Mouse (Mus musculus) embryonic facial prominence, embryonic 14.5 days (tissue): ENCODE measurements around the gene Ndufb10. TPM values are rescaled to one million over a fixed set of nuclear protein-coding genes. Genes with fewer than 3 reads are reported as not detected.

Experiments used
- ATAC-seq: fragments of 200-750 bp; cut with Nextera tagmentation; 2 replicates; pipeline ENCODE4 v1.8.0; 2017; ENCODE audit warnings: low read depth, moderate number of reproducible peaks, moderate TSS enrichment
- DNase-seq: peaks from one replicate; pipeline ENCODE4 v3.0.0-alpha.2; 2015; ENCODE audit warnings: low spot score
- H3K27ac ChIP-seq: fragments of 300-500 bp; sonication (generic); replicated peaks from 2 replicates; pipeline ENCODE4 v1.5.1; 2014; ENCODE audit warnings: low read depth, mild to moderate bottlenecking, low read length, moderate library complexity
- H3K27me3 ChIP-seq: fragments of 300-500 bp; sonication (generic); replicated peaks from 2 replicates; pipeline ENCODE4 v1.6.1; 2014; ENCODE audit warnings: low read length; ENCODE audit not compliant: control insufficient read depth, insufficient read depth
- H3K36me3 ChIP-seq: fragments of 300-500 bp; sonication (generic); 2 replicates; pipeline ENCODE4 v1.6.1; 2014; ENCODE audit warnings: low read length, mixed read lengths; ENCODE audit not compliant: control insufficient read depth, insufficient read depth
- H3K4me1 ChIP-seq: fragments of 300-500 bp; sonication (generic); 2 replicates; pipeline ENCODE4 v1.6.1; 2014; ENCODE audit warnings: antibody characterized with exemption, low read length; ENCODE audit not compliant: control insufficient read depth, insufficient read depth
- H3K4me2 ChIP-seq: fragments of 300-500 bp; sonication (generic); 2 replicates; pipeline ENCODE4 v1.6.1; 2014; ENCODE audit warnings: low read depth, mild to moderate bottlenecking, low read length, moderate library complexity, mixed read lengths
- H3K4me3 ChIP-seq: fragments of 300-500 bp; sonication (generic); 2 replicates; pipeline ENCODE4 v1.5.1; 2014; ENCODE audit warnings: low read depth, mild to moderate bottlenecking, low read length
- H3K9ac ChIP-seq: fragments of 300-500 bp; sonication (generic); 2 replicates; pipeline ENCODE4 v1.6.1; 2014; ENCODE audit warnings: low read depth, mild to moderate bottlenecking, low read length, moderate library complexity, mixed read lengths
- H3K9me3 ChIP-seq: fragments of 300-500 bp; sonication (generic); 2 replicates; pipeline ENCODE4 v1.6.1; 2016; ENCODE audit warnings: low read length; ENCODE audit not compliant: control insufficient read depth
- WGBS: fragments of 180-500 bp; shearing (Covaris S2); extraction: QIAGEN DNeasy Blood & Tissue Kit; methylation state at CpG from one replicate; pipeline ENCODE4 v1.1.7; 2014; 5-methylcytosine and 5-hydroxymethylcytosine counted together
- polyA plus RNA-seq: library from polyadenylated mRNA; unstranded; fragments of >200 nt; fragmentation: Nextera tagmentation; extraction: Ambion mirVana; gene quantifications from 2 replicates; pipeline ENCODE4 v1.2.1, GENCODE M21; 2014

The Ndufb10 gene
- polyA plus RNA-seq, 1 experiment from 2014 or later = 267 TPM

DNA sequence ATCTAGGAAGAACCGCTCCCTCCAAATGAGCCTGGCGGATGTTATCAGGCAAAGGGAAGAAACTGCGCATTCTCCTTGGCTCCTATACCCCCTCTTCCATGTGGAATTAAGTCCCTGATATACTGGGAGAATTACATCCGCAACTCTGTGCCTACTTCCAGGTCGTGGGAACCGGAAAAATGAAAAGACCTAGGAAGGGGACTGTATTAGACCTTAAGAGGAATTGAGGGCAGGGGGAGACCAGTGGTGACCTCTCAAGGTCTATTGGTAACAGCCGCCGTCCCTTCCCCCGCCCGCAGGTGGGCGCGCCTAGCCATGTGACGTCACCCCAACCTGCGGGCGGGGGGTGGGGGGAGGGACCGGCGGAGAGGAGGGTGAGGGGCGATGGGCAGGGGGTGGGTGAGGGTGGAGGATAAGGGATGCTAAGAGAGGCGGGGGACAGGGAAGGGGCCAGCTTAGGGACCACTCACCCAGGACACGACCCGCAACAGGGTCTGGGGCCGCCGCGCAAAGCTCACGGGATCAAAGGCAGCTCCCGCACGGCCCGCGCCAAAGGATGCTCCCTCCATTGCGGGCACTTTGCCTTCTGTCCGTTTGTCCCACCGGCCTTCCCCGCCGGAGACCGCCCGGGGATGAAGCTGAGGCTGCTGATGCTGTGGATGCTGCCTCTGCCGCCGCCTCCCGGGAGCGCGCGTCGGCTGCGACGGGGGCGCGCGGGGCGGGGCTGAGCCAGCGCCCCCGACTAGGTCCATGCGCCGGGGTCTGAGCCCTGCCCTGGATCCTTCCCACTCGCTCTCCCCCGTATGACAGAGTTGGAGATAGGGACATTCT, 34.8 kb downstream of the Ndufb10 start, which contains the start of gene Syngr3:
Gene Syngr3 (minus strand): TSS at position 705 of the 831 bp plus-strand sequence.
- under 1% methylated on average over 37 of the region's 55 CpGs for WGBS
- Histone ChIP-seq H3K4me2 (peak within 1 kb of the TSS; percentile 92), H3K27me3 (peaks cover 40% of the 10 kb centered on the region), H3K27ac (no peak within 1 kb of the TSS), H3K36me3 (peaks cover 19% of the 10 kb centered on the region), H3K9ac (peak within 1 kb of the TSS; percentile 69), H3K4me3 (peak within 1 kb of the TSS; percentile 55), H3K4me1 (peaks cover 9% of the 10 kb centered on the region), H3K9me3 (no peaks in the 10 kb centered on the region)
- DNase-seq = no peak
- ATAC-seq = peak; percentile 15; the same call in 1 of the 2 replicates

GRCm38 (mm10) chr17:24687599-24687998, 36.7 kb downstream of the Ndufb10 start:
- DNase-seq = no peak
- no peak overlapping the region for H3K27ac ChIP-seq
- H3K36me3 ChIP-seq = peaks cover 9% of the 10 kb centered on the region; the same call in 1 of the 2 replicates
- H3K27me3 ChIP-seq = peaks cover 40% of the 10 kb centered on the region
- 18% methylated on average over 23 of the region's 23 CpGs for WGBS
- ATAC-seq = no peak
- H3K9me3 ChIP-seq = no peaks in the 10 kb centered on the region
- peak overlapping the region; percentile 34 for H3K9ac ChIP-seq
- H3K4me1 ChIP-seq = peaks cover 9% of the 10 kb centered on the region
- H3K4me2 ChIP-seq = peak overlapping the region; percentile 54
- H3K4me3 ChIP-seq = peak overlapping the region; percentile 32

GRCm38 (mm10) chr17:24687146-24687595, 37.1 kb downstream of the Ndufb10 start:
- DNase-seq (no peak), ATAC-seq (peak; percentile 45)
- Histone ChIP-seq H3K9me3 (no peaks in the 10 kb centered on the region), H3K27ac (no peak overlapping the region), H3K4me2 (peak overlapping the region; percentile 54), H3K27me3 (peaks cover 40% of the 10 kb centered on the region), H3K4me3 (peak overlapping the region; percentile 32), H3K36me3 (peaks cover 9% of the 10 kb centered on the region), H3K4me1 (peaks cover 9% of the 10 kb centered on the region), H3K9ac (peak overlapping the region; percentile 34)
- WGBS = 2% methylated on average over 24 of the region's 25 CpGs

DNA sequence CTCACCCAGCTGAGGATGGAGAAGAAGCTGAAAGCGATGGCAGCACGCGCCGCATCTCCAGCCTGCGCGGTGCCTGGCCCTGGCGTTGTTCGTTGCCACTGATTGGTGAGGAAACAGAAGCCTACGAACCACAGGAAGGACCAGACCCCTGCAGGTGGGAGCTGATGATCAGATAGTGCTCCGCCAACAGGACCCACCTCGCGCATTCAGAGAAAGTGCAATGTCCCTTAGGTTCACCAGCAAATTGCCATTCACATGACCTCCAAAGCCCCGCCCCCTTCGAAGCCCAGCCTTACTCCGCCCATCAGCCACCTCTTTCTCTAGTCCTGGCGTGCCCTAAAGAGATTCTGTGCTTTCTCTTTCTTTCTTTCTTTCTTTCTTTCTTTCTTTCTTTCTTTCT, 37.8 kb downstream of the Ndufb10 start:
- H3K36me3 ChIP-seq = peaks cover 13% of the 10 kb centered on the region
- WGBS = 21% methylated on average over 15 of the region's 16 CpGs
- H3K27ac ChIP-seq = no peak overlapping the region
- no peak overlapping the region; the same call in 1 of the 2 replicates for H3K9ac ChIP-seq
- no peaks in the 10 kb centered on the region for H3K9me3 ChIP-seq
- DNase-seq = no peak
- 0 out of 2 replicates have a peak overlapping the region, but pooled peaks have one; percentile 5 for H3K4me3 ChIP-seq
- H3K4me2 ChIP-seq = peak overlapping the region; percentile 15; the same call in 1 of the 2 replicates
- H3K27me3 ChIP-seq = peaks cover 40% of the 10 kb centered on the region
- peaks cover 9% of the 10 kb centered on the region for H3K4me1 ChIP-seq
- ATAC-seq = no peak

DNA sequence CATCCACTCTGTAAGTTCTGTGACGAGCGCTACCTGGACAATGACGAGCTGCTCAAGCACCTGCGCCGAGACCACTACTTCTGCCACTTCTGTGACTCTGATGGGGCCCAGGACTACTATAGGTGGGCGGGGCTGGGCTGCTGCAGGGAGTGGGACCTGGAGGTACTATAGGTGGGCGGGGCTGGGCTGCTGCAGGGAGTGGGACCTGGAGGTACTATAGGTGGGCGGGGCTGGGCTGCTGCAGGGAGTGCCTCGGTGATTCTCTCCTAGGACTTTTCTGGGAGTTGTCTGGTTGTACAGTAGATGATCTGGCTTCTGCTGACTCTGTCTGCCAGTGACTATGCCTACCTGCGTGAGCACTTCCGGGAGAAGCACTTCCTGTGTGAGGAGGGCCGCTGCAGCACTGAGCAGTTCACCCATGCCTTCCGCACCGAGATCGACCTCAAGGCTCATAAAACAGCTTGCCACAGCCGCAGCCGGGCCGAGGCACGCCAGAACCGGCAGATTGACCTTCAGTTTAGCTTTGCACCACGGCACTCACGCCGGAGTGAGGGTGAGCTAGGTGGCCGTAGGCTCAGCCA, 46.7 kb downstream of the Ndufb10 start:
- no peaks in the 10 kb centered on the region for H3K9me3 ChIP-seq
- WGBS = 91% methylated on average over 24 of the region's 24 CpGs
- no peak overlapping the region for H3K9ac ChIP-seq
- DNase-seq (no peak), ATAC-seq (no peak)
- peaks cover 62% of the 10 kb centered on the region for H3K36me3 ChIP-seq
- no peak overlapping the region for H3K4me3 ChIP-seq
- H3K4me2 ChIP-seq = no peak overlapping the region
- H3K4me1 ChIP-seq = no peaks in the 10 kb centered on the region
- no peaks in the 10 kb centered on the region for H3K27me3 ChIP-seq
- H3K27ac ChIP-seq = no peak overlapping the region

DNA sequence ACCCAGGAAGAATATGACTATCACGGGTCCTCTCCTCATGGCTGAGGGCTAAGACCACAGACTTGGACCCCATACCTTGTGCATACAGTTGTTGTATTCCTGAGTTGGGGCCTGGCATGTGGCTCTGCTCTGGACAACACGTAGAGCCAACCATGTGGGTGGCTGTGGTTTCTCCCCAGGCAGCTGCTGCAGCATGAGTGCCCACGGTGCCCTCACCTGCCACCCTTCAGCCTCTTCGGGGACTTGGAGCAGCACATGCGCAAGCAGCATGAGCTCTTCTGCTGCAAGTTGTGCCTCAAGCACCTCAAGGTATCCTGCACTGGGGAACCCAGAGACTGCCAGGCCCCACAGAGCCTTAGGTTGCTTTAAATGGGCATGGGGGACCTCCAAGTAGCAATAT, 47.4 kb downstream of the Ndufb10 start:
- Histone ChIP-seq H3K27me3 (no peaks in the 10 kb centered on the region), H3K9ac (no peak overlapping the region), H3K9me3 (no peaks in the 10 kb centered on the region), H3K4me3 (no peak overlapping the region), H3K36me3 (peaks cover 55% of the 10 kb centered on the region), H3K4me1 (peaks cover 4% of the 10 kb centered on the region; the same call in 1 of the 2 replicates), H3K27ac (no peak overlapping the region), H3K4me2 (no peak overlapping the region)
- ATAC-seq = no peak
- DNase-seq = no peak
- 91% methylated on average over 5 of the region's 5 CpGs for WGBS

DNA sequence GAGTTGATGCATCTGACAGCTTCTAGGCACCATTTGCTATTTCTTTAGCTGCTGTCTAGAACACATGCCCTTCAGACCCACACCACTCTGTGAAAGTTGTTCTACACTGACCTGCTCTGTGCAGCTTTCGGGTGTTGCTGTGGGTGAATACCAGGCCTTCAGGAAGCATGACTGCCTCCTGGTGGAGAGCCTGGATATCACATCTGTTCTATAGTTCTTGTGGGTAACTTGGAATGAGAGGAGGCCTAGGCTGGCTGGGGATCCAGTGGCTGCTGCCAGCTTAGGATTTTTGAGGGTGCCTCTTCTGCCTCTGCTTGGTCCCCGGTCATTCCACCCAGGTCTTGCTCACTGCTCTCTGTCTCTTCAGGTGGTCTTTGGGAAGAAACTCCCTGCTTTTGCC, 48.1 kb downstream of the Ndufb10 start:
- H3K9me3 ChIP-seq = no peaks in the 10 kb centered on the region
- DNase-seq (peak; percentile 58), ATAC-seq (peak; percentile 39; the same call in 1 of the 2 replicates)
- no peak overlapping the region for H3K4me2 ChIP-seq
- H3K27me3 ChIP-seq = no peaks in the 10 kb centered on the region
- peaks cover 48% of the 10 kb centered on the region for H3K36me3 ChIP-seq
- no peak overlapping the region for H3K9ac ChIP-seq
- H3K4me3 ChIP-seq = no peak overlapping the region
- H3K4me1 ChIP-seq = peaks cover 11% of the 10 kb centered on the region
- 62% methylated on average over 2 of the region's 2 CpGs for WGBS
- H3K27ac ChIP-seq = no peak overlapping the region

- Histone ChIP-seq H3K27ac (no peak overlapping the region), H3K36me3 (peaks cover 29% of the 10 kb centered on the region), H3K4me2 (no peak overlapping the region), H3K27me3 (no peaks in the 10 kb centered on the region), H3K9me3 (no peaks in the 10 kb centered on the region), H3K9ac (no peak overlapping the region), H3K4me1 (peaks cover 16% of the 10 kb centered on the region), H3K4me3 (no peak overlapping the region)
- WGBS = 78% methylated on average over 7 of the region's 7 CpGs
- no peak for ATAC-seq
- DNase-seq = no peak
Measured at GRCm38 (mm10) chr17:24674277-24674676, 50.0 kb downstream of the Ndufb10 start.
